Mouse (Mus musculus) natural killer cell, adult 2 months (primary cell): ENCODE data around the gene Lyzl6.
A peak's percentile ranks its signal among the peaks of the same experiment; 100 is the strongest.

Experiments used
- DNase-seq, 2 experiments: peaks; one replicate each; pipeline ENCODE4 v3.0.0; 2022; ENCODE audit warnings: low spot score in 2 of 2

Gene Lyzl6

GRCm38 (mm10) chr11:103645731-103646130, 7.0 kb upstream of the Lyzl6 start:
- DNase-seq, result no peak

GRCm38 (mm10) chr11:103643211-103643610, 4.5 kb upstream of the Lyzl6 start:
- no peak for DNase-seq

- peak; percentile 3 to 22 for DNase-seq
These were observed 787 bp upstream of the Lyzl6 start for GRCm38 (mm10) chr11:103639407-103639946.

- DNase-seq, result no peak
These were observed 2.4 kb downstream of the Lyzl6 start for GRCm38 (mm10) chr11:103636261-103636660.

- DNase-seq, result no peak
These were observed 3.2 kb downstream of the Lyzl6 start for GRCm38 (mm10) chr11:103635481-103635880.

GRCm38 (mm10) chr11:103634806-103635205, 3.9 kb downstream of the Lyzl6 start:
- no peak for DNase-seq

- no peak for DNase-seq
These were observed 11.2 kb downstream of the Lyzl6 start for GRCm38 (mm10) chr11:103627453-103627852.

GRCm38 (mm10) chr11:103621040-103621439, 17.6 kb downstream of the Lyzl6 start, which contains the start of gene Gm884:
TSS of gene Gm884 (minus strand) at chr11:103621140.
- no peak for DNase-seq

- DNase-seq, result no peak
These were observed 27.9 kb downstream of the Lyzl6 start for GRCm38 (mm10) chr11:103610772-103611171.

- DNase-seq, result no peak
These were observed 32.1 kb downstream of the Lyzl6 start for GRCm38 (mm10) chr11:103606611-103607010.
